Mouse (Mus musculus): ENCODE measurements around the gene Zfp790. TPM values are rescaled to one million over a fixed set of nuclear protein-coding genes. Genes with fewer than 3 reads are reported as not detected.
"Not testable (repeated sequence)": the region's sequence is repeated elsewhere in the genome, so short reads cannot be mapped to it uniquely, and the experiment has no call there.

Zfp790 gene
- polyA plus RNA-seq, 1 experiment from 2014 or later = 10.5 TPM

DNA sequence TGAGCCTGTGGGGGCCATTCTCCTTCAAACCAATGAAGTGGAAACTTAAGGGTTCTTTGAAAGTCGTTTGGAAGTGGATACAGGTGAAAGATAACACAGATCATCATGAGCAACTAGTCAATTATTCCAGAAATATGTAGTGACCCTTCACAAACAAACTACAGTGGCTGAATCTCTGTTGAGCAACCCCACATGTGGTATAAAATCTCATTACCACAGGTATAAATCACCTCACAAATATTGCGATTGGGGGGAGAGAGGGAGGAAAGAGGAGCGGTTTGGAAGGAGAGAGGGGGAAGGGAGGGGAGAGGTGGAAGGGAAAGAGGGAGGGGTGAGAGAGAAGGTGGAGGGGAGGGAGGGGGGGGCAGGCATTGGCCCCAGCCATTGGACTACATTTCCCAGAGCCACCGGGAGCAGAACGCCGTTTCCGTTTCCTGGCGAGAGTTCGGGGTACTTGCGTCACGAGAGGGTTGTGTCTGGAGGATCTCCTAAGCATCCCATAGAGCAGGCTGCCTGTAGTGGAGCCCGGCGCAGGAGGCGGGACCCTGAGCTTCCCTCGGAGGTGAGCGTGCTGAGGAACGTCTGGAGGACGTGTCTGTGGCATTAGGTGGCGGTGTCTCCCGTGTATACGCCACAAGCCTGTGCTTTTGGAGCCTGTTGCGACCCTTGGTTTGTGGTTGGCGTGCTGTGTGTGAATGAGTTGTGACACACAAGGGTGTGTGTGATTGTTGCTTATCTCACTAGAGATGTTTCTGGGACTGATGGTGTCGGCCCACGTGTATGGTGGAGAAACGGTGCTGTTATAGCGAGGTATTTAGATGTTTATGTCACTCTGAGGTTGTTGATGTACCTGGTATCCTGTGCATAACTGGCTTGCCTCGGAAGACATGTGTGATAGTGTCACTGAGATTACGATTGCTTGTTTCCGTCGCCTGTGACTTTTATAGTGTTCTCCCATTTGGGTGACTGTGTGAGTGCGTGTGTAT lies 43.9 kb downstream of the Zfp790 start, which contains the start of gene Zfp420:
TSS of gene Zfp420 (plus strand) at position 448 of the 986 bp plus-strand sequence.
- peak; percentile 97 for DNase-seq (ENCODE audit: low spot score)
- Histone ChIP-seq H3K4me3 (peak within 1 kb of the TSS; percentile 69), H3K27me3 (ENCODE audit: insufficient read depth, poor library complexity, severe bottlenecking) (no peaks in the 10 kb centered on the region), H3K27ac (peak within 1 kb of the TSS; percentile 80; the same call in 1 of the 2 replicates), H3K4me1 (no peaks in the 10 kb centered on the region), H3K36me3 (peaks cover 5% of the 10 kb centered on the region), H3K9me3 (no peaks in the 10 kb centered on the region; the same call in 1 of the 2 replicates)
- 6% methylated on average over 32 of the region's 32 CpGs for WGBS

GRCm38 (mm10) chr7:29861660-29862059 lies 45.7 kb downstream of the Zfp790 start:
- no peak for DNase-seq (ENCODE audit: low spot score)
- no peaks in the 10 kb centered on the region for H3K4me1 ChIP-seq
- H3K36me3 ChIP-seq = peaks cover 5% of the 10 kb centered on the region
- 85% methylated on average over 7 of the region's 7 CpGs for WGBS
- no peaks in the 10 kb centered on the region for H3K27me3 ChIP-seq (ENCODE audit: insufficient read depth, poor library complexity, severe bottlenecking)
- no peaks in the 10 kb centered on the region; the same call in 1 of the 2 replicates for H3K9me3 ChIP-seq
- no peak overlapping the region for H3K4me3 ChIP-seq
- H3K27ac ChIP-seq = no peak overlapping the region

- Histone ChIP-seq H3K27me3 (ENCODE audit: insufficient read depth, poor library complexity, severe bottlenecking) (no peaks in the 10 kb centered on the region), H3K4me1 (no peaks in the 10 kb centered on the region), H3K27ac (no peak overlapping the region), H3K36me3 (peaks cover 48% of the 10 kb centered on the region), H3K9me3 (peaks cover 24% of the 10 kb centered on the region), H3K4me3 (no peak overlapping the region)
- peak; percentile 58 for DNase-seq (ENCODE audit: low spot score)
- WGBS = 88% methylated on average over 10 of the region's 10 CpGs
Observed at GRCm38 (mm10) chr7:29874256-29874655, 58.3 kb downstream of the Zfp790 start.

GRCm38 (mm10) chr7:29877561-29877960 lies 61.6 kb downstream of the Zfp790 start:
- 86% methylated on average over 9 of the region's 9 CpGs for WGBS
- H3K27ac ChIP-seq; H3K27me3 ChIP-seq (ENCODE audit: insufficient read depth, poor library complexity, severe bottlenecking); H3K4me3 ChIP-seq; H3K4me1 ChIP-seq: not testable (repeated sequence)
- peak; percentile 28 for DNase-seq (ENCODE audit: low spot score)
- Histone ChIP-seq H3K9me3 (peaks cover 21% of the 10 kb centered on the region), H3K36me3 (peaks cover 45% of the 10 kb centered on the region)

- H3K27ac ChIP-seq = no peak overlapping the region
- H3K36me3 ChIP-seq = peaks cover 31% of the 10 kb centered on the region
- H3K9me3 ChIP-seq = peaks cover 23% of the 10 kb centered on the region
- DNase-seq (ENCODE audit: low spot score) = peak; percentile 65
- no peaks in the 10 kb centered on the region for H3K4me1 ChIP-seq
- no peaks in the 10 kb centered on the region for H3K27me3 ChIP-seq (ENCODE audit: insufficient read depth, poor library complexity, severe bottlenecking)
- H3K4me3 ChIP-seq = no peak overlapping the region
- 75% methylated on average over 7 of the region's 7 CpGs for WGBS
Observed at GRCm38 (mm10) chr7:29880056-29880455, 64.1 kb downstream of the Zfp790 start.

MicroRNAs encoded within 50 kb of the gene (microRNA counts, 519-probe panel; counts per million panel counts)
- not detected for microRNA mmu-miR-1964

Small RNA genes within 50 kb of the gene (microRNA-seq; reads per million reads assigned to microRNA genes)
- 4.3 reads per million, percentile 12 among the genes with 10 or more reads in this experiment for gene Mir1964

Other genes with a start within 250 kb of the Zfp790 start
- gene Catsperg2, start 89.1 kb upstream of the Zfp790 start, polyA plus RNA-seq (2016; fragmentation: Nextera tagmentation; extraction: Ambion mirVana) = not detected in 2 replicates
- gene Zfp84, start 47.6 kb upstream of the Zfp790 start, polyA plus RNA-seq (2016; fragmentation: Nextera tagmentation; extraction: Ambion mirVana) = 8.3 and 9.8 TPM in 2 replicates
- gene Zfp30, start 32.1 kb upstream of the Zfp790 start, polyA plus RNA-seq (2016; fragmentation: Nextera tagmentation; extraction: Ambion mirVana) = 3.7 and 3.8 TPM in 2 replicates
- 4.4 and 5.7 TPM in 2 replicates for gene Zfp940, start 37.6 kb downstream of the Zfp790 start, polyA plus RNA-seq (2016; fragmentation: Nextera tagmentation; extraction: Ambion mirVana)
- gene Zfp420, start 43.9 kb downstream of the Zfp790 start, polyA plus RNA-seq (2016; fragmentation: Nextera tagmentation; extraction: Ambion mirVana) = 3.7 and 6.3 TPM in 2 replicates
- 8.2 and 9.5 TPM in 2 replicates for gene Zfp27, start 90.5 kb downstream of the Zfp790 start, polyA plus RNA-seq (2016; fragmentation: Nextera tagmentation; extraction: Ambion mirVana)
- 2.1 and 3.7 TPM in 2 replicates for gene Zfp383, start 92.1 kb downstream of the Zfp790 start, polyA plus RNA-seq (2016; fragmentation: Nextera tagmentation; extraction: Ambion mirVana)
- 10.3 and 10.9 TPM in 2 replicates for gene Zfp74, start 138.0 kb downstream of the Zfp790 start, polyA plus RNA-seq (2016; fragmentation: Nextera tagmentation; extraction: Ambion mirVana)
- gene Zfp568, start 167.8 kb downstream of the Zfp790 start, polyA plus RNA-seq (2016; fragmentation: Nextera tagmentation; extraction: Ambion mirVana) = 32.0 and 33.8 TPM in 2 replicates
- 2.7 and 3.2 TPM in 2 replicates for gene Zfp14, start 235.3 kb downstream of the Zfp790 start, polyA plus RNA-seq (2016; fragmentation: Nextera tagmentation; extraction: Ambion mirVana)